Mouse (Mus musculus): Measurements from ENCODE around the gene Rnf213. TPM values are rescaled to one million over a fixed set of nuclear protein-coding genes. Genes with fewer than 3 reads are reported as not detected.

The Rnf213 gene
- total RNA-seq, 2 experiments from 2014 or later = 3.1 to 4.1 TPM

DNA sequence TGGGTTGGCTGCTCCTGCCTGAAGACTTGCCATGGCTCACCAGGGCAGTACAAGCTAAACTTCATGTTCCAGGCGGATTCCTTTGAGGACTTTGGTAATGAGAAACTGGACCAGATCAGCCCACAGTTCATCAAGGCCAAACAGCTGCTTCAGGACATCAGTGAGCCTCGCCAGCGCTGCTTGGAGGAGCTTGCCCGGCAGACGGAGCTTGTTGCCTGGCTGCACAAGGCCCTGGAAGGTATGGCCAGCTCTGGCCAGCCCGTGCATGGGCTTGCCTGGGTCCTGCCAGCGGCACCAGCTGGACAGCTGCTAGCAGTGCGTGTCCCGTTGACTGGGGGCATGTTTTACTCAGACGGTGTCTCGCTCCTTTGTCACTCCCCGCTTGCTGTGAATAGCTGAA is 38.6 kb downstream of the Rnf213 start:
- Histone ChIP-seq H3K4me3 (no peak overlapping the region), H3K27ac (no peak overlapping the region)
- no peak for TF ChIP-seq CTCF (conservative IDR thresholded peaks at IDR 0.05)
- no peak for DNase-seq (ENCODE audit: low spot score in 2 of 2)

DNA sequence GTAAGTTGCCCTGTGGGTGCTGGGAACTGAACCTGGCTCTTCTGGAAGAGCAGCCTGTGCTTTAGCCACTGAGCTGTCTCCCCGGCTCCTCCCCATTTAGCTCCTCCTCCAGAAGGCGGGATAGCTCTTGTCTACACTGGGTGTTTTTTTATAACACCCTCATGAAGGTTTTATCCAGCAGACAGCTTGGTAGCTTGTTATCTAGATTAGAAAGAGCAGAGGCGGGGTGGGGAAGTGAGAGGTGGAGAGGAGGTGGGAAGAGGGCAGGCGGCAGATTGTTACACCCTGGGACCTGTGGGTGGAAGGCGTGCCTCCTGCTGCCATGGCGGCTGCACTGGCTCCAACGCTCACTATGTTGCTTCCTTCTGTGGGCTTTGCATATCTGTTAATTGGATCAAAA is 39.8 kb downstream of the Rnf213 start:
- peak; percentile 23 to 32 for DNase-seq (ENCODE audit: low spot score in 2 of 2)
- no peak for TF ChIP-seq CTCF (conservative IDR thresholded peaks at IDR 0.05)
- Histone ChIP-seq H3K4me3 (no peak overlapping the region), H3K27ac (no peak overlapping the region)

DNA sequence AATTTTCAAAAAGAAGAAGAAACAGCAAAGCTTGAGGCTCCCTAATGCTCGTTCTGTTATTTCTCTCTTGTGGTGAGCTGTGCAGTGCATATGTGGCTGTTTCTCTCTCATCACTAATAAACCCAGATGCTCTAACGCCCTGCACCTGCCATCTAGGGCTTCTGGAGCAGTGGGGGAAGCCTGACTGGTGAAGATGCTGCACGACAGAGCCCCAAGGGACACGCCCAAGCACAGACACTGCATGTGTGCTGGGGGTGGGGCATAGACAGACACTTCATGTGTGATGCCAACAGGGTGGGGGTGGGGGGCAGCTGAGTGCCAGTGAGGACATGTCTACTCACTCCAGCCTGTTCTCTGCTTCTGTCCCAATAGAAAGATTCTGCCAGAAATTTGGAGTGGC is 41.4 kb downstream of the Rnf213 start:
- H3K4me3 ChIP-seq = no peak overlapping the region
- H3K27ac ChIP-seq = no peak overlapping the region
- TF ChIP-seq CTCF (conservative IDR thresholded peaks at IDR 0.05) = no peak
- DNase-seq (ENCODE audit: low spot score in 2 of 2) = no peak

DNA sequence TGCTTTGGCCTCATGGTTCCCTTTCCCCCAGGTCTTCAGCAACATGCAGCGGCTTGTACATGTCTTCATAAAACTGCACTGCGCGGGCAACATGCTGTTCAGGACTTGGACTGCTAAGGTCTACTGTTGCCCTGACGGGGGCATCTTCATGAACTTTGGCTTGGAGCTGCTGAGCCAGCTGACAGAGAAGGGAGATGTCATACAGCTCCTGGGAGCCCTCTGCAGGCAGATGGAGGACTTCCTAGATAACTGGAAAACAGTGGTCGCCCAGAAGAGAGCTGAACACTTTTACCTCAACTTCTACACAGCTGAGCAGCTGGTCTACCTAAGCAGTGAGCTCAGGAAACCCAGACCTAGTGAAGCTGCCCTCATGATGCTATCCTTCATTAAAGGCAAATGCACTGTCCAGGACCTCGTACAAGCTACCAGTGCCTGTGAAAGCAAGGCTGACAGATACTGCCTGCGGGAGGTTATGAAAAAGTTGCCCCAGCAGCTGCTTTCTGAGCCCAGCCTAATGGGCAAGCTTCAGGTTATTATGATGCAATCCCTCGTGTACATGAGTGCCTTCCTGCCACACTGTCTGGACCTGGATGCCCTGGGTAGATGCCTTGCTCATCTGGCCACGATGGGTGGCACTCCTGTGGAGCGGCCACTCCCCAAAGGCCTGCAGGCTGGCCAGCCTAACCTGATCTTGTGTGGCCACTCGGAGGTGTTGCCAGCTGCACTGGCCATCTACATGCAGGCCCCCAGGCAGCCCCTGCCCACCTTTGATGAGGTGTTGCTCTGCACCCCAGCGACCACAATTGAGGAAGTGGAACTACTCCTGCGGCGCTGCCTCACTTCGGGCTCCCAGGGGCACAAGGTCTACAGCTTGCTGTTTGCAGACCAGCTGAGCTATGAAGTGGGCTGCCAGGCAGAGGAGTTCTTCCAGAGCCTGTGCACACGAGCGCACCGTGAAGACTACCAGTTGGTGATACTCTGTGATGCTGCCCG is 43.3 kb downstream of the Rnf213 start:
- no peak overlapping the region for H3K4me3 ChIP-seq
- no peak overlapping the region for H3K27ac ChIP-seq
- peak; percentile 4 to 42 for DNase-seq (ENCODE audit: low spot score in 2 of 2)
- peak; percentile 76 for TF ChIP-seq CTCF (conservative IDR thresholded peaks at IDR 0.05)

DNA sequence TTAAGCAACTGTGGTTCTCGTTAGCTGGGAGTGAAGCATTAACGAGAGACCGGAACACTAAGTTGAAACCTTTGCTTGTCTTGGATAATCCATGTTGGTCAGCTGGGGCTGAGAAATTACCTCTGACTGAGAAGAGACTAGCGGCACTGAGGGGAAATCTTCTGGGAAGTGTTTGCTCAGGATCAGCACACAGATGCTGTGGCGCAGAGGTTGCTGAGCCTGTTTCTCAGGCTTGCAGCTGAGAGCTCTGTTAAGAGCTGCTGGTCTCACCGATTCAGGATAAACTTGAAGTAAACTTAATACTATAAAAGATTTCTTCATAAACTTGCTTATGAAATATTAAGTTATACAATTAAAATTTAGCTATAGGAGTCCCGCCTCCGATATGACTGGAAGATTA is 45.9 kb downstream of the Rnf213 start:
- no peak overlapping the region for H3K4me3 ChIP-seq
- no peak overlapping the region for H3K27ac ChIP-seq
- no peak for DNase-seq (ENCODE audit: low spot score in 2 of 2)
- no peak for TF ChIP-seq CTCF (conservative IDR thresholded peaks at IDR 0.05)

DNA sequence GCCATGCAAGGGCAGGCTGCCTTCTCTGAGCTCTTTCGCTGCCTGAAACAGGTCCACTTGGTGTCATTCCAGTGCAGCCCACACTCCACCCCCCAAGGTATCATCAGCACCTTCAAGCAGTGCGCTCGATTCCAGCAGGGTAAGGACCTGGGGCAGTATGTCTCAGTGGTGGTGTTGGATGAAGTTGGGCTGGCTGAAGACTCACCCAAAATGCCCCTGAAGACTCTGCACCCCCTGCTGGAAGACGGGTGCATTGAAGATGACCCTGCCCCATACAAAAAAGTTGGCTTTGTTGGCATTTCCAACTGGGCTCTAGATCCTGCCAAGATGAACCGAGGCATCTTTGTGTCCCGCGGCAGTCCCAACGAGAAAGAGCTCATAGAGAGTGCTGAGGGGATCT is 49.3 kb downstream of the Rnf213 start:
- TF ChIP-seq CTCF (conservative IDR thresholded peaks at IDR 0.05) = peak; percentile 48
- H3K4me3 ChIP-seq = no peak overlapping the region
- no peak for DNase-seq (ENCODE audit: low spot score in 2 of 2)
- H3K27ac ChIP-seq = no peak overlapping the region

DNA sequence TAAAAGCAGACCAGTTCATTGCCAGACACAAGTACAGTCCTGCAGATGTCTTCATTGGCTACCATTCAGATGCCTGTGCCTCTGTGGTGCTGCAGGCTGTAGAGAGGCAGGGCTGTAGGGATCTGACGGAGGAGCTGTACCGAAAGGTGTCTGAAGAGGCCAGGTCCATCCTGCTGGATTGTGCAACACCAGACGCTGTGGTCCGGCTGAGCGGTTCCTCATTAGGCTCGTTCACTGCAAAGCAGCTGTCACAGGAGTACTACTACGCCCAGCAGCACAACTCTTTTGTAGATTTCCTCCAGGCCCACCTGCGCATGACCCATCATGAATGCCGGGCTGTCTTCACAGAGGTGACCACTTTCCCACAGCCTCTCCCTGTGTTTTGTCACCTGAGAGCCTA is 50.5 kb downstream of the Rnf213 start:
- no peak for DNase-seq (ENCODE audit: low spot score in 2 of 2)
- no peak for TF ChIP-seq CTCF (conservative IDR thresholded peaks at IDR 0.05)
- no peak overlapping the region for H3K4me3 ChIP-seq
- H3K27ac ChIP-seq = no peak overlapping the region

DNA sequence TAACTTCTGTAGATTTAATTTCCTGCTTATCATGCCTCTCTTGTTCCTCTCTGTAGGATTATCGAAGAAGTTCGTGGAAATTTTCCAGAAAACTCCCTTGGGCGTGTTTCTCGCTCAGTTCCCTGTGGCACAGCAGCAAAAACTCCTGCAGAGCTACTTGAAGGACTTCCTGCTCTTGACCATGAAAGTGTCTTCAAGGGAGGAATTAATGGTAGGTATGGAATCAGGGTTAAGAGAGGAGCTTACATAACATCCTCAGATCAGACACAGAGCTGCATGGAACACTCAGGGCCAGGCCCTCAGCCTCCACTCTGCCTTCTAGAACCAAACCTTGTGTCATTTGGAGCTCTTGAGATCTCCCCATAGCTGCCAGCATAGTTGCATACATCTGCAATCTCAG is 63.2 kb downstream of the Rnf213 start:
- Histone ChIP-seq H3K4me3 (no peak overlapping the region), H3K27ac (no peak overlapping the region)
- no peak for DNase-seq (ENCODE audit: low spot score in 2 of 2)
- no peak for TF ChIP-seq CTCF (conservative IDR thresholded peaks at IDR 0.05)

DNA sequence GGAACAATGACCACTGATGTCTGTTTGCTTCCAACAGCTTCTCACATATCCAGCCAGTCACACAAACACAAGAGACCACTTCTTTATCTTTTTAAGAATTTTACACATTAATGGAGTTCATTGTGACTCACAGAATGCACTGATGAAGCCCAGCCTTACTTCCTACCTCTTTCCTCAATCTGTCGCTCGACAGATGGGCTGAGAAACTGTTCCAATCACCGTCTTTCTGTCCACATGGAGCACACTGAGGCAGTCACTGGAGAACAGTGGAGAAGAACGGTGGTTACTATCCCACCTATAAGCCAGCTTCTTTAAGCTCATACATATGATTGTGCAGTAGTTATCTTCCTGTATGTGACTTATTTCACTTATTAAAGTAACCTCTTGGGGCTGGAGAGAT is 85.0 kb downstream of the Rnf213 start:
- TF ChIP-seq CTCF (conservative IDR thresholded peaks at IDR 0.05) = no peak
- peak; percentile 25 to 49 for DNase-seq (ENCODE audit: low spot score in 2 of 2)
- no peak overlapping the region for H3K4me3 ChIP-seq
- no peak overlapping the region for H3K27ac ChIP-seq

DNA sequence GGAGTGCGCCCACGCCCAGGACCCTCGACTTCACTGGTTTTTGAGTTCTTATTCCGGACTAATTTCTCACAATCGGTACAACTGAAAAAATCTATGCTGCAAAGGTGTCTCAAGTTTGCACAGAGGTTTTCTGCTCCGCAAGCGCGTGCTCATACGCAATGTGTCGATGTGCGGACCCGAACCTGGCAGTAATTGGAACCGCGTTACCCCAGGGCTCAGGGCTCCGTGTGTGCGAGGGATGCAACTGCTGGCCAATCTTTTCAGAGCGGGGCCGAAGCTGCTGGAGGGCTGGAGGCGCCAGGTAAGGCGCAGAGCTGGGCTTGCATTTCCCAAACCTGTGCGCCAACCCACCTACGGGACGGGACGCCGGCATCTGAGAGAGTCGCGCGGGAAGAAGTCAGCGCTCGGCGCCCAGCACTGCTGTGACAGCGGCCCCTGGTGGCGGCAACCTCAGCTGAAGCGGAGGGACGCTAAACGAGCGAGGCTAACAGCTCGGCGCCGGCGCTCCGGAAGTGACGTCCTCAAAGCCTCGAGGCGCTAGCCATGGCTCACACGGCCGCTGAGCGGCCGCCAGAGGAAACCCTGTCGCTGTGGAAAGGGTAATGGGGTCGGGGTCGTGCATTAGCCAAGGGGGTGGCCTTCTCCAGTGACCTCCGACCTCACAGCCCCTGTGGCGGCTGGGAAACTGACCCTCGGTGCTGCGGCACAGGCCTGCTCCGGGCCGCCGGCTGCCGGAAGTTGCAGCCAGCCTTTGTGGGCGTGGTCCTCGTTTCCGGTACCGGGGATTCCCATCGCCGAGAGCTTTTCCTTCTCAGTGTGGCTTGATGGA is 98.2 kb downstream of the Rnf213 start, which contains the start of gene Endov:
Gene Endov, plus strand, starts transcription at position 487 of the 829 bp plus-strand sequence.
- peak within 1 kb of the TSS; percentile 99 for H3K27ac ChIP-seq
- H3K4me3 ChIP-seq = peak within 1 kb of the TSS; percentile 55
- TF ChIP-seq CTCF (conservative IDR thresholded peaks at IDR 0.05) = peak; percentile 99
- peak; percentile 96 to 99 for DNase-seq (ENCODE audit: low spot score in 2 of 2)

DNA sequence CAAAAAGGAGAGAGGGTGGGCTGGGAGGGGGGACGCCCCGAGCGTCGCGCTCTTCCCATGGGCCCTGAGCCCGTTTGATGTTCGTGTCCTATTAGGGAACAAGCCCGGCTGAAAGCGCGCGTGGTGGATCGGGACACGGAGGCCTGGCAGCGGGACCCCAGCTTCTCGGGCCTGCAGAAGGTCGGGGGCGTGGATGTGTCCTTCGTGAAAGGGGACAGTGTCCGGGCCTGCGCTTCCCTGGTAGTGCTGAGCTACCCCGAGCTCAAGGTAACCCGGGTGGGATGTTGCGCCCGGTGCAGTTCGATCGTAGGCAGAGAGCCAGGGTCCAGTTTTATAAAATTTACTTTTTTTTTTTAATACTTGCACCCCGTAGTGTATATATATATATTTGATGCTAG is 98.8 kb downstream of the Rnf213 start:
- no peak for DNase-seq (ENCODE audit: low spot score in 2 of 2)
- TF ChIP-seq CTCF (conservative IDR thresholded peaks at IDR 0.05) = no peak
- H3K27ac ChIP-seq = peak overlapping the region; percentile 99

DNA sequence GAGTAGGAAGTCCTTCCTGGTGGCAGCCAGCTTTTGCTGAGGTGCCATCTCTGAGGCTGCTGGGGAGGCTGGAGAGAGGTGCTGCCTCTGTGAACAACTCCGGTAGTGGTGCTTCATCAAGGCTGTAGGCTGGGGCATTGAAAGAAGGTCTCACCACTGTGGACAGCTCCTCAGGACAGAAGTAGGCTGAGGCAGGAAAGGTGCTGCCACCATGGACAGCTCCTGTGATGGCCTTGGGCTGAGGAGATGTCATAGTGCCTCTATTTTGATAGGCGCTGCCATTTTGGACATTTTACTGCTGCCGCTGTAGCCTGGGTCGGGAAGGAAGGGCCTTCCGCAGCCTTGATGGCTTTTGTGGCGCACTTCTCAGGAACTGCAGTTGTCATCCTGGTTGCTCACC is 99.9 kb downstream of the Rnf213 start:
- no peak for TF ChIP-seq CTCF (conservative IDR thresholded peaks at IDR 0.05)
- Histone ChIP-seq H3K4me3 (no peak overlapping the region), H3K27ac (no peak overlapping the region)
- DNase-seq (ENCODE audit: low spot score in 2 of 2) = no peak

More for the DNA sequence above, 98.8 kb downstream of the Rnf213 start:
- peak overlapping the region; percentile 55 for H3K4me3 ChIP-seq

DNA sequence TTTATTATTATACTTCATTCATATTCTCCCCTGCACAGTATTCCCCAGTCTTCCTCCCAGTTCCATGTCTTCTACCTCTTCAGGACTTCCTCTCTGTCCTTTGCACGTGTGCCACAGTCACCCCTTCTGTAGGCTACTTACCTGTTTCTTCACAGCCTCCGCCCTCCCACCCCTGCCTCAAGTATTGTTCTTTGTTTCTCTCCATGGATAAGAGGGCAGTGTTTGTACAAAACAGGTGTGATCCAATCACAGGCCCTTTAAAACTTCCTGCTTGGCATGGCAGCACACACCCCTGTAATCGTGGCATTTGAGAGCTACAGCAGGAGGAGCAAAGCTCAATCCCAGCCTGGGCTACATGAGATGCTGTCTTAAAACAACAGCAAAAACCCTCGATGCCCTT is 100.6 kb downstream of the Rnf213 start:
- H3K27ac ChIP-seq = no peak overlapping the region
- no peak for TF ChIP-seq CTCF (conservative IDR thresholded peaks at IDR 0.05)
- no peak for DNase-seq (ENCODE audit: low spot score in 2 of 2)
- no peak overlapping the region for H3K4me3 ChIP-seq
